21 mouse cellular contexts compared by ENCODE assay signal in genomic region chr5:44473857-44474762, GRCm38 (mm10).
DNase-seq lines count a peak whose midpoint lies in the region; ATAC-seq lines count a peak whose summit lies in the region.
"Had no signal": no experiment of that assay in that cellular context is flagged by ENCODE, and none has a peak within 500 bp of the region (broad histone marks: within the 10 kb centered on the region; RNA-seq: fewer than 3 reads in every experiment).

No protein-coding gene starts in this region.

- no peak overlapping the region for H3K4me3 ChIP-seq in neural tube, embryonic 12.5 days
- no peak overlapping the region for H3K4me3 ChIP-seq in midbrain, embryonic 14.5 days (replicated peaks; ENCODE audit: low read depth, low read length)
- H3K4me3 ChIP-seq: embryonic facial prominence, embryonic 12.5 days; gastrocnemius, adult 2 months; intestine, embryonic 15.5 days; limb, embryonic 10.5 days; stomach, embryonic 15.5 days had no signal

- ATAC-seq in neural tube, embryonic 12.5 days (ENCODE audit: low FRiP score, low read depth): peak; percentile 64
- ATAC-seq in midbrain, embryonic 14.5 days (ENCODE audit: low FRiP score, low TSS enrichment): no peak
- ATAC-seq: intestine, embryonic 15.5 days; lung, postnatal 0 days had no signal

- H3K9me3 ChIP-seq in neural tube, embryonic 12.5 days: no peaks in the 10 kb centered on the region
- H3K9me3 ChIP-seq in midbrain, embryonic 14.5 days (ENCODE audit: control insufficient read depth, low read length): no peaks in the 10 kb centered on the region
- H3K9me3 ChIP-seq: embryonic facial prominence, embryonic 12.5 days; intestine, embryonic 15.5 days; limb, embryonic 10.5 days; stomach, embryonic 15.5 days had no signal

- peak; percentile 63 to 65 for DNase-seq in cerebellum, postnatal 14 days
- DNase-seq in cerebellum, adult 18-20 months: no peak
- no peak for DNase-seq in neural tube, embryonic 10.5 days (ENCODE audit: extremely low spot score, low spot score)
- DNase-seq in midbrain, embryonic 14.5 days: peak; percentile 28
- no peak for DNase-seq in lung, postnatal 14 days
- no peak for DNase-seq in gastrocnemius, adult 8-10 months (ENCODE audit: low spot score in 2 of 2)
- no peak for DNase-seq in c-Kit-positive CD71-positive TER-119-positive erythroid progenitor cells, embryonic 14.5 days (ENCODE audit: low spot score)
- DNase-seq: adrenal gland, postnatal 14 days; gastrocnemius, adult 2 months; heart, postnatal 14 days; kidney, postnatal 14 days; retina, postnatal 1 day; thymus, postnatal 14 days had no signal

- H3K36me3 ChIP-seq in neural tube, embryonic 12.5 days: no peaks in the 10 kb centered on the region
- H3K36me3 ChIP-seq in midbrain, embryonic 14.5 days (ENCODE audit: control insufficient read depth, insufficient read depth, low read length): no peaks in the 10 kb centered on the region; the same call in 1 of the 2 replicates
- H3K36me3 ChIP-seq: embryonic facial prominence, embryonic 12.5 days; intestine, embryonic 15.5 days; stomach, embryonic 15.5 days had no signal

- no peaks in the 10 kb centered on the region for H3K4me1 ChIP-seq in neural tube, embryonic 12.5 days
- H3K4me1 ChIP-seq in midbrain, embryonic 14.5 days (ENCODE audit: control insufficient read depth, insufficient read depth, low read length): no peaks in the 10 kb centered on the region
- H3K4me1 ChIP-seq: embryonic facial prominence, embryonic 12.5 days; intestine, embryonic 15.5 days; stomach, embryonic 15.5 days had no signal

- WGBS in neural tube, embryonic 12.5 days: 68% methylated on average over 10 of the region's 10 CpGs
- 79% methylated on average over 10 of the region's 10 CpGs for WGBS in midbrain, embryonic 14.5 days

- H3K9ac ChIP-seq in neural tube, embryonic 12.5 days: no peak overlapping the region
- no peak overlapping the region for H3K9ac ChIP-seq in midbrain, embryonic 14.5 days (replicated peaks; ENCODE audit: low read length)
- H3K9ac ChIP-seq: embryonic facial prominence, embryonic 12.5 days; intestine, embryonic 15.5 days; liver, embryonic 14.5 days; stomach, embryonic 15.5 days had no signal

- no peak overlapping the region for H3K27ac ChIP-seq in neural tube, embryonic 12.5 days
- H3K27ac ChIP-seq in midbrain, embryonic 14.5 days (replicated peaks; ENCODE audit: low read depth, low read length): no peak overlapping the region
- H3K27ac ChIP-seq: embryonic facial prominence, embryonic 12.5 days; gastrocnemius, adult 2 months; intestine, embryonic 15.5 days; limb, embryonic 10.5 days; liver, embryonic 14.5 days; stomach, embryonic 15.5 days had no signal

- no peak overlapping the region for H3K4me2 ChIP-seq in neural tube, embryonic 12.5 days (replicated peaks)
- H3K4me2 ChIP-seq in midbrain, embryonic 14.5 days (ENCODE audit: low read length): no peak overlapping the region
- H3K4me2 ChIP-seq: embryonic facial prominence, embryonic 12.5 days; intestine, embryonic 15.5 days; stomach, embryonic 15.5 days had no signal

- H3K27me3 ChIP-seq in neural tube, embryonic 12.5 days (replicated peaks): no peaks in the 10 kb centered on the region
- no peaks in the 10 kb centered on the region for H3K27me3 ChIP-seq in midbrain, embryonic 14.5 days (ENCODE audit: control insufficient read depth, insufficient read depth, low read length)
- H3K27me3 ChIP-seq: CH12.LX; embryonic facial prominence, embryonic 12.5 days; intestine, embryonic 15.5 days; stomach, embryonic 15.5 days had no signal

Comparison
In these comparisons a context has a peak if more than half of its experiments do, and no peak if none do; other contexts are left out.
1. DNase-seq: peak in cerebellum, postnatal 14 days (2 of 2) and midbrain, embryonic 14.5 days (single experiment); none in cerebellum, adult 18-20 months (0 of 2), neural tube, embryonic 10.5 days (single experiment), lung, postnatal 14 days (single experiment), gastrocnemius, adult 8-10 months (0 of 2) and c-Kit-positive CD71-positive TER-119-positive erythroid progenitor cells, embryonic 14.5 days (single experiment).